Mouse (Mus musculus): ENCODE measurements around the gene Gm10310. TPM values are rescaled to one million over a fixed set of nuclear protein-coding genes. Genes with fewer than 3 reads are reported as not detected.

The Gm10310 gene
- polyA plus RNA-seq, 1 experiment, result not detected

DNA sequence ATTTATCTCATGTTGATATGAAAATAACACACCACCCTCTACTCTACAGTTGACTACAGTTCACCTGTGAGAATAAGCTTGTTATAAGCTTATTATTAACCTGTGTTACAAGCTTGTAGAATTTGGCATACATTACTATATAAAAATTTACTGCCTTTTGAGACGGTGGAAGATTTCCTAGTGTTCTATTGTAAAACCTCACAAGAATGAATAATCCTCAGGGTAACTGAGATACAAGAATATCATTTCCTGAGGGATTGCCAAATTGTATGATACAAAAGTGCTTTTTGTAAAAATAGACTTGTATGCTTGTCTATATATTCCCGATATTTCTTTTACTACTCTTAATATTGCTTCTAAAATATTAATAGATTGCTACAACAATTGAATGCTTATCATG is 35.9 kb downstream of the Gm10310 start, which contains the start of gene Olfr818:
Olfr818 (minus strand) TSS at position 101 of the 400 bp plus-strand sequence.
- H3K27ac ChIP-seq (ENCODE audit: insufficient read depth, low read depth, low read length), result no peak within 1 kb of the TSS
- TF ChIP-seq CTCF (IDR thresholded peaks at IDR 0.05; ENCODE audit: extremely low read depth, insufficient read length, insufficient replicate concordance, low read depth, low read length), result no peak
- no peak for TF ChIP-seq POLR2A (IDR thresholded peaks at IDR 0.05; ENCODE audit: low read depth, low read length)
- no peaks in the 10 kb centered on the region for H3K27me3 ChIP-seq (ENCODE audit: control insufficient read depth, insufficient read depth, low read length)
- H3K4me1 ChIP-seq (ENCODE audit: control insufficient read depth, insufficient read depth, insufficient read length, low read length), result no peaks in the 10 kb centered on the region
- no peak within 1 kb of the TSS for H3K4me3 ChIP-seq (ENCODE audit: low read depth, low read length)
- WGBS, result 84% methylated on average over 2 of the region's 2 CpGs
- H3K36me3 ChIP-seq (ENCODE audit: control insufficient read depth, insufficient read depth, low read length), result no peaks in the 10 kb centered on the region

Other genes with a start within 250 kb of the Gm10310 start
- not detected in 2 replicates for gene Olfr806, start 243.1 kb downstream of the Gm10310 start, polyA plus RNA-seq (2012; rRNA removed)
- gene Olfr807, start 227.3 kb downstream of the Gm10310 start, polyA plus RNA-seq (2012; rRNA removed), result not detected in 2 replicates
- not detected in 2 replicates for gene Olfr808, start 219.6 kb downstream of the Gm10310 start, polyA plus RNA-seq (2012; rRNA removed)
- not detected in 2 replicates for gene Olfr809, start 210.4 kb downstream of the Gm10310 start, polyA plus RNA-seq (2012; rRNA removed)
- gene Olfr810, start 190.1 kb downstream of the Gm10310 start, polyA plus RNA-seq (2012; rRNA removed), result not detected in 2 replicates
- gene Olfr811, start 180.7 kb downstream of the Gm10310 start, polyA plus RNA-seq (2012; rRNA removed), result not detected in 2 replicates
- gene Olfr812, start 139.0 kb downstream of the Gm10310 start, polyA plus RNA-seq (2012; rRNA removed), result not detected in 2 replicates
- not detected in 2 replicates for gene Olfr813, start 129.7 kb downstream of the Gm10310 start, polyA plus RNA-seq (2012; rRNA removed)
- gene Olfr814, start 105.2 kb downstream of the Gm10310 start, polyA plus RNA-seq (2012; rRNA removed), result not detected in 2 replicates
- gene Olfr815, start 79.2 kb downstream of the Gm10310 start, polyA plus RNA-seq (2012; rRNA removed), result not detected in 2 replicates
- gene Olfr816, start 69.5 kb downstream of the Gm10310 start, polyA plus RNA-seq (2012; rRNA removed), result not detected in 2 replicates
- gene Olfr818, start 36.0 kb downstream of the Gm10310 start, polyA plus RNA-seq (2012; rRNA removed), result not detected in 2 replicates
- gene Olfr819, start 17.8 kb downstream of the Gm10310 start, polyA plus RNA-seq (2012; rRNA removed), result not detected in 2 replicates
- not detected in 2 replicates for gene Olfr247, start 8.9 kb downstream of the Gm10310 start, polyA plus RNA-seq (2012; rRNA removed)
- not detected in 2 replicates for gene Olfr820, start 27.6 kb upstream of the Gm10310 start, polyA plus RNA-seq (2012; rRNA removed)
- not detected in 2 replicates for gene Olfr821, start 45.3 kb upstream of the Gm10310 start, polyA plus RNA-seq (2012; rRNA removed)
- not detected in 2 replicates for gene Olfr822, start 86.1 kb upstream of the Gm10310 start, polyA plus RNA-seq (2012; rRNA removed)
- not detected in 2 replicates for gene Olfr823, start 130.3 kb upstream of the Gm10310 start, polyA plus RNA-seq (2012; rRNA removed)
- gene Olfr824, start 144.9 kb upstream of the Gm10310 start, polyA plus RNA-seq (2012; rRNA removed), result not detected in 2 replicates
- gene Olfr825, start 181.7 kb upstream of the Gm10310 start, polyA plus RNA-seq (2012; rRNA removed), result not detected in 2 replicates
- not detected in 2 replicates for gene Olfr826, start 199.1 kb upstream of the Gm10310 start, polyA plus RNA-seq (2012; rRNA removed)
- not detected in 2 replicates for gene Olfr827, start 229.3 kb upstream of the Gm10310 start, polyA plus RNA-seq (2012; rRNA removed)